Mouse (Mus musculus) spleen, postnatal 14 days (tissue): ENCODE data around the gene Brf1.
A peak's percentile ranks its signal among the peaks of the same experiment; 100 is the strongest.

Experiments used
- DNase-seq, 2 experiments: peaks; one replicate each; pipeline ENCODE4 v3.0.0; 2021 to 2022; ENCODE audit warnings: low spot score in 2 of 2

Brf1 gene

GRCm38 (mm10) chr12:113000294-113001132 lies at the start of gene Brf1:
TSS of gene Brf1 (minus strand) at chr12:113000704.
- peak; percentile 94 to 95 for DNase-seq

- DNase-seq = no peak
These were observed 49.3 kb upstream of the Brf1 start for GRCm38 (mm10) chr12:113049836-113050235.

DNA sequence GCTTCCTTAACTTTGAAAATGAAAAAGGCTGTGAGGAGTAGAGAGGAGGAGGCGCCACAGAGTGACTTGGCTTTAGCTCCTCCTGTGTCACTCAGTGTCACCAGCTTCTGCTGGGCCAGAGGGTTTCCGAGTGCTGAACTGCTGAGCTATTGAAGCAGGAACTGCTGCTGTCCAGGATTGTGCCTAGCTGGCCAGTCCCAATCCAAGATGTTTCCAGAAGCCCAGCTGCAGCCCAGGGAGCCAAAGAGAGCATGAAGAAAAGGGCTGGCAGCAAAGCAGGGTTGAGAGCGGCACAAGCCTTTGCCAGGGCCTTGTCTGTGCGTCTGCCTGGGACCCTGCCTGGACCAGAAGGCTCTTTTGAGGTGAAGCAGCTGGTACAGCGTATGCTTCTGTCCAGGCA lies 47.6 kb upstream of the Brf1 start:
- no peak for DNase-seq

DNA sequence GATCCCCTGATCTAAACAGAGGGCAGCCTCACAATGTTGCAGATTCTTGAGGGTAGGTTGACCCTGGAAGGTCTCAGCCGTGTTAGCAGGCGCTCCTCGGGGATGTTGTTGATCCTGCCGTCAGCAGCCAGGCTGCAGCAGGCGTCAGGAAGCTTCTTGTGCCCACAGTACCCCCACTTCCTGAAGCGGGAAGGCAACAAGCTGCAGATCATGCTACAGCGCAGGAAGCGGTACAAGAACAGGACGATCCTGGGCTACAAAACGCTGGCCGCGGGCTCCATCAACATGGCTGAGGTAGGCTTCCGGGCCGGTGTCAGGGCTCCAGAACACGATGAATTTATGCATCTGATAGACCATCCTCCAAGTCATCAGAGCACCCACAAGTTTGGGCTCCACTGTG lies 46.4 kb upstream of the Brf1 start:
- no peak for DNase-seq

DNA sequence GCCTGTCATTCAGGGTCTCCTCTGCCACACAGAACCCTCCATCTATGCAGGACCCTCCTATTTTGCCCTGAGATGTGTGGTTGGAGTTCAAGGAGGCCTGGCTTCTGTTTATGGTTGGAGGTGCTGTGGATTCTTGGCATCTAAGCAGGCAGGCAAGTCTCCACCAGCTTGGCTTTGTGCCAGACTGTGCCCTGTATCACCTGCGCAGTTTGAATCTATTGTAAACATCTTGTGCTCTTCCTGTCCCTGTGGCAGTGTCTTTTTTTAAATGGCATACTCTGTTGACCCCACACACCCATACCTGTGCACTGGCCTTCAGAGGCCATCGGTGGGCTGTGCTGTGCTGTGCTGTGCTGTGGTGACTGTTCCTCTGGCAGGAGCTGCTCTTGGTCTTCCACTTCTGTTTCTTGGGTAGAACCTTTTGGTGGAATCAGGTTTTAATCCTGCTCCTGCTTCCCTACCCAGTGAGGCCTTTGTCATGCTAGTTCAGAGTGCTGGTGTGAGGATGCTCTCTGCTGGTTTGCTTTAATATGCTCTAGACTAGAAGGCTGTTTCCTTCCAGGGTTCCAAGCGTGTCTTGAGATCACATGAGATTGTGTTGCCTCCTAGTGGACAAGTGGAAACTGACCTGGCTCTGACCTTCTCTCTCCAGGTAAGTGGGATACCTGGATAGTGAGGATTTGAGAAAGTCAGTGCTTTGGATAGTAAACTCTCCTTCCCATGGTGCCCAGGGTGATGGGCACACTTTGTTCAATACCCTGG lies 44.6 kb upstream of the Brf1 start:
- DNase-seq = peak in 1 of 2 experiments; percentile 31

DNA sequence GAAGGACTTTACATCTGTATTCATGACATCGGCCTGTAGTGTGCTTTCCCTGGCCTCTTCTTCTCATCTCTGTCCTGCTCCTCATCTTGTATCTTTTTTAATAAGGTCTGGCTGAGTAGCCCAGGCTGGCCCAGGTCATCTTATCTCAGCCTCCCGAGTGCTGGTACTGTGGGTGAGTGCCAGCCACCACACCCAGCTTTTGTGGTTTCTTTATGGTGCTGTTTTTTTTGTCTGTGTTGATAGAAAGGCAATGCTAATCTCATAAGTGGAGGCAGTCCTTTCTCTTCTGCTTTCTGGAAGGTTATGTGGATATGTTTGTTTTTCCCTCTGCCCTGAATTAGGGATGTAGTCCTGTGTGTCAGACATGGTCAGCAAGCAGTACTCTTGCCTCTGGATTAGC lies 42.0 kb upstream of the Brf1 start:
- no peak for DNase-seq

- DNase-seq = no peak
These were observed 41.3 kb upstream of the Brf1 start for GRCm38 (mm10) chr12:113041481-113042439.

DNA sequence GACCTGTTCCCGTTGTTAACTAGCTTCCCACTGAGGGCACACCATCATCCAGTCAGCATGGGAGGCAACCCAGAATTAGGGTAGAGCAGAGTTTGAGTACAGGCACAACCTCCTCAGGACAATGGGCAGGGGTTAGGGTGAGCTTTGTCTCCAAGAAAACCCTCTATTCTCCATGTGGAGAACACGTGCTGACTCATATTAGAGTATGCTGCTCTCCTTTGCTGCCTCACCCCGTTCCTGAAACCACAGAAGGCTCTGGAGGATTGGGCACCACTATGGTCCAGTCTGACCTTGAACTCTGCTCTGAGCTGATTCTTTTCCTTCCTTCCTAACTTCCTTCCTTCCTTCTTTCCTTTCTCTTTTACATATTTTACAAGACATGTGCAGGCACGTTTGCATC lies 37.9 kb upstream of the Brf1 start:
- DNase-seq = no peak

DNA sequence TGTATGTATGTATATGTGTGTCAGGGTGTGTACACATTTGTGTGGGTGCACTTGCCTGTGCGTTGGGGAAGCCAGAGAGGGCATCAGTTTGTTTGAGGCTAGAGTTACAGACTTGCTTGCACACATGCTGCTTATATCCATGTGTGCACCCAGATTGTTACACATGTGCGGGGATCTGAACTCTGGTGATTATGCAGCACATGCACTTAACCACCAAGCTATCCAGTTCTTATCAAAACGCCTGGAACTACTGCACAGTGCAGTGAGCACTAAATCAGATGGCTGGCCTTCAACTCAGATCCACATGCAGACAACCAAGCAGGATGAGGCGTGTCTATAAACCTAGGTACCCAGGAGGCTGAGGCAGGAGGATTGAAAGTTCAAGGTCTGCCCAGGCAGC lies 36.5 kb upstream of the Brf1 start:
- no peak for DNase-seq

DNA sequence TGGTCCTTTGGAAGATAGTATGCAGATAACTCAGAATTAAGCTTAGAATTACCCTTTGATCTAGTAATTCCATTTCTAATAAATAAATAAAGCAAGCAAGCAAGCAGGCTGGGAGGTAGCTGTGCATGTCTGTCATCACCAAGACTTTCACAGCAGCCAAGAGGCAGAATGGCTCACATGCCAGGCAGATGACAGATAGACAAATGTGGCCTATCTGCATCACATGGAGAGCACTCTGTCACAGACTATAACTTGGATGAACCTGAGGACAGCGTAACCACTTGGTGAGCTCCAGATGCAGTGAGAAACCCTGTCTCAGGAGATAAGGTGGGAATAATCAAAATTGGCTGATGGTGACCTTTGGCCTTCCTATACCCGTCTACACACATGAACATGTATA lies 34.6 kb upstream of the Brf1 start:
- no peak for DNase-seq

GRCm38 (mm10) chr12:113032296-113033250 lies 32.1 kb upstream of the Brf1 start:
- no peak for DNase-seq

GRCm38 (mm10) chr12:113031441-113031840 lies 30.9 kb upstream of the Brf1 start:
- no peak for DNase-seq

- peak; percentile 33 to 37 for DNase-seq
These were observed 30.5 kb upstream of the Brf1 start for GRCm38 (mm10) chr12:113030993-113031392.

GRCm38 (mm10) chr12:113030046-113030445 lies 29.5 kb upstream of the Brf1 start:
- DNase-seq = no peak

DNA sequence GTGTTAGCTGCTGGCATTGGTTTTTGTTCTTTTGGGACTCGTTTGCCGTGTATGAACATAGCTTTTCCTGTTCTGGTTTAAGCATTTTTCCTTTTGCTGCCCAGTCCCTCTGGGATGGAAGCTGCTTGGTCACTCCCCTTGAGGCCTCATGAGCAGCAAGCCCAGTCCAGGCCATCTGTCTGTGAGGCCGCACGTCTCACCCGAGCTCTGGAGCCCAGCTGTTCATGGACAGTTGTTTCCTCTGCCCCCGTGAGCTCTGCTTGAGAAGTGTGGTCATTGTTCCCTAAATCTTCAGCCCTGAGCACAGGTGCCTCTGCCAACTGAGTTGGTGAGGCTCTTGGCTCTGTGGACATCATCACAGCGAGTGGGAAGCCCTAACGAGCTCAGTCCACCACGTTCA lies 28.4 kb upstream of the Brf1 start:
- no peak for DNase-seq

- no peak for DNase-seq
These were observed 27.6 kb upstream of the Brf1 start for GRCm38 (mm10) chr12:113028067-113028466.

GRCm38 (mm10) chr12:113027495-113027894 lies 27.0 kb upstream of the Brf1 start:
- no peak for DNase-seq

DNA sequence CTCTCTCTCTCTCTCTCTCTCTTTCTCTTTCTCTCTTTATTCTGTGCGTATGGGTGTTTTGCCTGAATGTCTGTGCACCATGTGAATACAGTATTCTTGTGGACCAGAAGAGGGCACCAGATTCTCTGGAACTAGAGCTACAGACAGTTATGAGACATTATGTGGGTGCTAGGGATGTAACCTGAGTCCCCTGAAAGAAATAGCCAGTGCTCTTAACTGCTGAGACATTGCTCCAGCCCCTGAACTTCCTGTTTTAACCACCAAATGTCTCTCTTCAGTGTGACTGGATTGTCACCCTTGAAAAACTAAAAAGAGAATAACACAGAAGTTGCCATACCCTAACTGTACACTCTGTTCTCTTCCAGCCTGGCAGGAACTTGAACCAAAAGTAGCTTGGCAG lies 26.1 kb upstream of the Brf1 start:
- DNase-seq = no peak

DNA sequence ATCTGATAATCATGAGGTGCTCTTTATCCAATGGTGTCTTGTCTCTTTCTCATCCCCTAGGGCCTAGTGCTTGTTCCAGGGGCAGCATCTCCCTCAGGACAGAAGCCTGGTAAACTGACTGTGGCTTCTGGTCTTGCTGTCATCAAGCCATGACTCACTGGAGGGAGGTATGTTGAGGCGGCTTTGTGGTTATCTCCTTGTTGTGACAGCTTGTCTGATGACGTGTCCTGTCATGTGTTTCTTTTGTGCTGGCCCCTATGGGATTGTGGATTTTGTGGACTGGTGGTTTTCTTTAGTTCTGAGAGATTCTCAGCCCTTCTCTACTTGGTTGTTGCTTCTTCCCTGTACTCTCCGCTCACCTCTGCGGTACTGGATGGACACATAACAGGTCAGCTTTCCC lies 22.6 kb upstream of the Brf1 start:
- no peak for DNase-seq

DNA sequence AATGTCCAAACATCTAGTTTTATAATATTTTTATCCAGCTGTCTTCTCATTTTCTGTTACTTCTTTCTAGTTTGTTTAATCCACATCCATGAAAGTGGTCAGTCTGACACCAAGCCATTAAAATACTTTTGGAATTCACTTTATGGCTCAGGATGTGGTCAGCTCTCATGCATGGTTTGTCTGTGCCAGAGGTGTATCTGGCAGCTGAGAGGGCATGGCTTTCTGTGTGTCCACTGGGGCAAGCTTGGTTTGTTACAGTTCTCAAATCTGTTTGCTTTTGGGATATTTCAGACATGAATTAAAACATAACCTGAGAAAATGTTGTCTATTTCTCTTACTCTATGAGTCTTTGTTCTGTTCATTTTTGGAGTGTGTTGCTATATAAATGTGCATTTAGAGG lies 21.0 kb upstream of the Brf1 start:
- DNase-seq = no peak

DNA sequence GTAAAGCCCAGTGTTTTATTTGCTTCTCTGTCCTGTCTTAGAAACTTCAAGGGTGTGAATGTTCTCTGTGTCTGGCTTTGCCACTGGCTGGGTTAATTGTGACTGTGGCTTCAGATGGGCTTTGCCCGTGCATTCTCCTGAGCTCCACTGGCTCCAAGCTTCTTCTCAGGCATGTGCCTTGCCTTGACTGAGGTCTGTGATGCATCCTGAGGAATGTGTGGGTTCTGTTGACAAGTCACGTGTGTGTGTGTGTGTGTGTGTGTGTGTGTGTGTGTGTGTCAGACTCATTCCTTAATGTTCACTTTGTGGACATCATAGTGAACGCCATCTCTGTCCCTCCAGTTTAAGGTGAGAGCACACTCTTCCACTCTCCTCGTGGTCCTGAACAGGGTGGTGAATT lies 18.3 kb upstream of the Brf1 start:
- DNase-seq = no peak
